Mouse (Mus musculus): ENCODE results near the gene Fkbpl. TPM values are rescaled to one million over a fixed set of nuclear protein-coding genes. Genes with fewer than 3 reads are reported as not detected.

Fkbpl gene
- total and polyA plus RNA-seq, 2 experiments from 2014 or later = 6.1 to 10.4 TPM

DNA sequence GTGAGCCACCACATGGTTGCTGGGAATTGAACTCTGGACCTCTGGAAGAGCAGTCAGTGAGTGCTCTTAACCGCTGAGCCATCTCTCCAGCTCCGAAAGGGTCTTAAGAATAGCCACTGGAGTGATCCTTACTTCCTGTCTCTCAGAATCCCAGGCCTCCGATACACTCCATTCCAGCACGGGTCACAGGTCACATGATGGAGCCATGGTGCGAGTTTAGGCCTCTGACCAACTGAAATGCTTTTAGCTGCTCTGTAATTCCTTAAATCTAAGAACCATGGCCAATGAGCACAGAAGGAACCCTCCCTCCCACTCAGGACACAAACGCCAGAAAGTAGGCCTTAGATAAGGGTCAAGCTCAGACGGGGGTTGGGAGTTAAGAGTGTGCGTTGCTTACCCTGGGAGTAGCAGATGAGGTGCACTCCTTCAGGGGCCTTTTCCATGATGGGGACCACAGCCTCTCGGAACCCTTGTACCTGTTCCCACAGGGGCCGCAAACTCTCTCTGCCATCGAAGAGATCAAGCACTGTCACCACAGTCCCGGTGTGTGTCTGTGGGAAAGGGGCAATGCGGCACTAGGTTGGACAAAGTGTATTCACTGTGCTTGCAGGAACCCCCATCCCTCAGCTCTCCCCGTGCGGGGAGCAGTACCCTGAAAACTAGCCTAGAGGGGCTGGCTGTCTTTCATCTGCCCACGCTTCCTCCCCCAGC is 18.3 kb upstream of the Fkbpl start:
- no peak for TF ChIP-seq CTCF (IDR thresholded peaks at IDR 0.05; ENCODE audit: low read depth)
- H3K27me3 ChIP-seq (ENCODE audit: insufficient read depth, low read length) = no peaks in the 10 kb centered on the region
- peak overlapping the region; percentile 55 for H3K4me3 ChIP-seq (ENCODE audit: low read length)
- H3K4me2 ChIP-seq (ENCODE audit: low read depth, low read length) = peak overlapping the region; percentile 98
- H3K9ac ChIP-seq (replicated peaks; ENCODE audit: low read length) = peak overlapping the region; percentile 59
- H3K36me3 ChIP-seq (ENCODE audit: insufficient read depth, low read length) = peaks cover 6% of the 10 kb centered on the region; the same call in 1 of the 2 replicates
- DNase-seq (ENCODE audit: low spot score) (no peak), ATAC-seq (no peak)
- peak overlapping the region; percentile 95 for H3K27ac ChIP-seq
- 46% methylated on average over 16 of the region's 16 CpGs for WGBS
- H3K9me3 ChIP-seq (ENCODE audit: low read length) = no peaks in the 10 kb centered on the region
- H3K4me1 ChIP-seq (ENCODE audit: insufficient read depth, low read length) = peaks cover 38% of the 10 kb centered on the region

- no peaks in the 10 kb centered on the region for H3K9me3 ChIP-seq (ENCODE audit: low read length)
- H3K4me2 ChIP-seq (ENCODE audit: low read depth, low read length) = peak overlapping the region; percentile 98
- ATAC-seq (peak; percentile 21; the same call in 1 of the 2 replicates), DNase-seq (ENCODE audit: low spot score) (peak; percentile 80)
- peak overlapping the region; percentile 55 for H3K4me3 ChIP-seq (ENCODE audit: low read length)
- H3K9ac ChIP-seq (replicated peaks; ENCODE audit: low read length) = peak overlapping the region; percentile 59
- 0% methylated on average over 18 of the region's 18 CpGs for WGBS
- H3K36me3 ChIP-seq (ENCODE audit: insufficient read depth, low read length) = peaks cover 6% of the 10 kb centered on the region; the same call in 1 of the 2 replicates
- TF ChIP-seq CTCF (IDR thresholded peaks at IDR 0.05; ENCODE audit: low read depth) = peak; percentile 75
- no peaks in the 10 kb centered on the region for H3K27me3 ChIP-seq (ENCODE audit: insufficient read depth, low read length)
- H3K27ac ChIP-seq = peak overlapping the region; percentile 95
- H3K4me1 ChIP-seq (ENCODE audit: insufficient read depth, low read length) = peaks cover 42% of the 10 kb centered on the region
Observed at GRCm38 (mm10) chr17:34626773-34627092, 17.8 kb upstream of the Fkbpl start.

- H3K4me2 ChIP-seq (ENCODE audit: low read depth, low read length) = peak overlapping the region; percentile 98
- peak overlapping the region; percentile 55 for H3K4me3 ChIP-seq (ENCODE audit: low read length)
- WGBS = under 1% methylated on average over 43 of the region's 45 CpGs
- H3K4me1 ChIP-seq (ENCODE audit: insufficient read depth, low read length) = peaks cover 44% of the 10 kb centered on the region
- peak; percentile 88 for ATAC-seq
- H3K36me3 ChIP-seq (ENCODE audit: insufficient read depth, low read length) = peaks cover 6% of the 10 kb centered on the region; the same call in 1 of the 2 replicates
- H3K27ac ChIP-seq = peak overlapping the region; percentile 95
- peak; percentile 95 for DNase-seq (ENCODE audit: low spot score)
- no peaks in the 10 kb centered on the region for H3K9me3 ChIP-seq (ENCODE audit: low read length)
- 0 out of 2 replicates have a peak, but pooled peaks have one; percentile 3 for TF ChIP-seq CTCF (IDR thresholded peaks at IDR 0.05; ENCODE audit: low read depth)
- no peaks in the 10 kb centered on the region for H3K27me3 ChIP-seq (ENCODE audit: insufficient read depth, low read length)
- peak overlapping the region; percentile 59 for H3K9ac ChIP-seq (replicated peaks; ENCODE audit: low read length)
Observed at GRCm38 (mm10) chr17:34627093-34627942, 17.2 kb upstream of the Fkbpl start.

DNA sequence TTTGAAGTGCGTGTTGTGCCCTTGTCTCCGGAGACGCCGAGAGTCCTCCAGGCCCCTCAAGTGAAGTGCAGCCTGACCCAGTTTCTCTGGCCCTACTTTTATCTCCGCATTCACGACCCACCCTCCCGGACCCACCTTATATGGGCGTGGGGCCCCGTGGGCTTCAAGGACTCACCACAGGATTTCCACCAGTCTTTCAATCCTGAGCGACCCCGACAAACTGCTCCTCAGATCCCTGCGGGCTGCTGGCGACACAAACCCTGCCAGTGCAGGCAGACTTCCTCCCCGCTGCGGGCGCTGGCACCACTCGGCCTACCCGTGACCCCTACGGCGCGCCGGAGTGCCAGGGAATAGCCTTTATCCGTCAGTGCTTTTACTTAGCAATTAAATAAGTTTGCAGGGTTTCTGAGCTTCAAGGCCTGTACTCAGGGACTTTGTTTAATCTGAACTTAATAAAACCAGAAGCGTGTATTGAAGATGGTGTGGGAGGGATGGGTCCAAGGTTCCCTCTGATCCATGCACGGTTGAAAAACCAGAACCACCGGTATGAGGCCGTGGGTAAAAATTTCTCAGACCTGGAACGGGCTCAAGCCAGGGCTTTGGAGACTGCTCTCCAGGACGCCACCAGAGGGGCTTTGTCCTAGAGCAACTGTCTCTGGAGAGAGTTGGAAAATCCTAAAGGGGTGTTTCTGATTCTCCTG is 16.5 kb upstream of the Fkbpl start, which contains the start of gene Ppt2:
TSS of gene Ppt2 (minus strand) at position 568 of the 701 bp plus-strand sequence.
- TF ChIP-seq CTCF (IDR thresholded peaks at IDR 0.05; ENCODE audit: low read depth) = no peak
- H3K4me3 ChIP-seq (ENCODE audit: low read length) = peak within 1 kb of the TSS; percentile 55
- DNase-seq (ENCODE audit: low spot score) = peak; percentile 33

GRCm38 (mm10) chr17:34628644-34628967 is 16.0 kb upstream of the Fkbpl start:
- Histone ChIP-seq H3K9ac (replicated peaks; ENCODE audit: low read length) (peak overlapping the region; percentile 59; the same call in 1 of the 2 replicates), H3K4me1 (ENCODE audit: insufficient read depth, low read length) (peaks cover 44% of the 10 kb centered on the region)
- ATAC-seq = no peak

More for the DNA sequence above, 16.5 kb upstream of the Fkbpl start, which contains the start of gene Ppt2:
- WGBS = 5% methylated on average over 29 of the region's 29 CpGs
- peak within 1 kb of the TSS; percentile 59 for H3K9ac ChIP-seq (replicated peaks; ENCODE audit: low read length)
- no peak for ATAC-seq
- no peaks in the 10 kb centered on the region for H3K36me3 ChIP-seq (ENCODE audit: insufficient read depth, low read length)
- peak within 1 kb of the TSS; percentile 98 for H3K4me2 ChIP-seq (ENCODE audit: low read depth, low read length)
- H3K4me1 ChIP-seq (ENCODE audit: insufficient read depth, low read length) = peaks cover 44% of the 10 kb centered on the region
- H3K27me3 ChIP-seq (ENCODE audit: insufficient read depth, low read length) = no peaks in the 10 kb centered on the region
- H3K27ac ChIP-seq = peak within 1 kb of the TSS; percentile 95
- no peaks in the 10 kb centered on the region for H3K9me3 ChIP-seq (ENCODE audit: low read length)

GRCm38 (mm10) chr17:34629221-34629751 is 15.3 kb upstream of the Fkbpl start, which contains the start of gene Prrt1:
Prrt1 (plus strand) TSS chr17:34629533.
- H3K27me3 ChIP-seq (ENCODE audit: insufficient read depth, low read length) = no peaks in the 10 kb centered on the region
- WGBS = 0% methylated on average over 16 of the region's 16 CpGs
- H3K4me1 ChIP-seq (ENCODE audit: insufficient read depth, low read length) = peaks cover 44% of the 10 kb centered on the region
- DNase-seq (ENCODE audit: low spot score) (peak; percentile 77), ATAC-seq (no peak)
- peak within 1 kb of the TSS; percentile 95 for H3K27ac ChIP-seq
- peak within 1 kb of the TSS; percentile 55 for H3K4me3 ChIP-seq (ENCODE audit: low read length)
- H3K4me2 ChIP-seq (ENCODE audit: low read depth, low read length) = peak within 1 kb of the TSS; percentile 98
- no peak for TF ChIP-seq CTCF (IDR thresholded peaks at IDR 0.05; ENCODE audit: low read depth)
- H3K9me3 ChIP-seq (ENCODE audit: low read length) = no peaks in the 10 kb centered on the region
- H3K9ac ChIP-seq (replicated peaks; ENCODE audit: low read length) = peak within 1 kb of the TSS; percentile 59
- H3K36me3 ChIP-seq (ENCODE audit: insufficient read depth, low read length) = no peaks in the 10 kb centered on the region

More at GRCm38 (mm10) chr17:34628644-34628967, 16.0 kb upstream of the Fkbpl start:
- no peaks in the 10 kb centered on the region for H3K9me3 ChIP-seq (ENCODE audit: low read length)
- H3K27ac ChIP-seq = peak overlapping the region; percentile 95
- peak overlapping the region; percentile 98 for H3K4me2 ChIP-seq (ENCODE audit: low read depth, low read length)
- WGBS = 22% methylated on average over 5 of the region's 5 CpGs
- no peak for DNase-seq (ENCODE audit: low spot score)
- H3K27me3 ChIP-seq (ENCODE audit: insufficient read depth, low read length) = no peaks in the 10 kb centered on the region
- H3K36me3 ChIP-seq (ENCODE audit: insufficient read depth, low read length) = no peaks in the 10 kb centered on the region
- TF ChIP-seq CTCF (IDR thresholded peaks at IDR 0.05; ENCODE audit: low read depth) = no peak
- H3K4me3 ChIP-seq (ENCODE audit: low read length) = peak overlapping the region; percentile 55

Measured in hindbrain, postnatal 0 days (tissue).